13 mouse cellular contexts compared by ENCODE assay signal in genomic region chr1:37246476-37246875, GRCm38 (mm10). TPM values are rescaled to one million over a fixed set of nuclear protein-coding genes. Genes with fewer than 3 reads are reported as not detected.
"Had no signal": no experiment of that assay in that cellular context is flagged by ENCODE, and none has a peak within 500 bp of the region (broad histone marks: within the 10 kb centered on the region; RNA-seq: fewer than 3 reads in every experiment).

No protein-coding gene starts in this region.

- DNase-seq: kidney, adult 2 months; kidney, postnatal 10 days; kidney, postnatal 36 days; layer of hippocampus, postnatal 36 days; liver, embryonic 13.5 days; lung, adult 2 months; lung, postnatal 14 days; right cerebral cortex, adult 18-20 months; right cerebral cortex, postnatal 14 days; right cerebral cortex, postnatal 4 days; thymus, postnatal 25 days had no signal

RNA-seq across cellular contexts. Expression of gene Cnga3, which starts 32.2 kb away (rescaled TPM):
- total RNA-seq: liver, adult 2 months; megakaryocyte, adult 5-6 weeks had no signal
